Mouse (Mus musculus) embryo, embryonic 10.5 days (tissue): Measurements from ENCODE around the gene Nid2.
A peak's percentile ranks its signal among the peaks of the same experiment; 100 is the strongest.

Source experiments
- DNase-seq: peaks from one replicate; pipeline ENCODE4 v3.0.0-alpha.2; 2015; ENCODE audit warnings: low spot score

Gene Nid2

DNA sequence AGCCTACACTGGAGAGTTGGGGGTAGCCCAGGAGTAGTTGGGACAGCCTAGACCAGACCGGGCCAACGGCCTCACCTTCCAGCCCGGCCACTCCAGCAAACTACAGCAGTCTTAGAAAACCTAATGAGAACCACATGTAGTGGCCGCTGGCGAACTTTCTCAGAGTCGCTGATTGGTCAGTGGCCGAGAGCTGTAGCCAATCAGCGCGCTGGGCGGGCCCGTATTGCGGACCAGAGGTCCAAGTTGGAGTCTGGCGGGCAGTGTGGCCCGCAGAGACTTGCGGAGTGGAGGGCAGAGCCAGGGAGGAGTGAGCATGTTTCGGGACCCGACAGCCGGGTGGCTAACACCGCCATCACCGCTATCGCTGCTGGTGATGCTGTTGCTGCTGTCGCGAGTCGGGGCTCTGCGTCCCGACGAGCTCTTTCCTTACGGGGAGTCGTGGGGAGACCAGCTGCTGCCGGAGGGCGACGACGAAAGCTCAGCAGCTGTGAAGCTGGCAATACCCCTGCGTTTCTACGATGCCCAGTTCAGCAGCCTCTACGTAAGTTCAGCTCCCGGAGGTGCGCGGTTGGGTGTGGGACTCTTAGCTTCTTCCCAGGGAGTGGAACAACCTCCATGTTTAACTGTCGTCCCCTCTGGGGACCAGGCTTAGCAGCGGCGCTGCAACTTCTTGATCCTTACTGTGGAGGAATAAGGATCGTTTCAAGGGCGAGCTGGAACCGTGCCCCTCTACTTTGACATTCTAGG is at the start of gene Nid2:
Gene Nid2, plus strand, starts transcription at position 241 of the 747 bp plus-strand sequence.
- DNase-seq = peak; percentile 98

DNA sequence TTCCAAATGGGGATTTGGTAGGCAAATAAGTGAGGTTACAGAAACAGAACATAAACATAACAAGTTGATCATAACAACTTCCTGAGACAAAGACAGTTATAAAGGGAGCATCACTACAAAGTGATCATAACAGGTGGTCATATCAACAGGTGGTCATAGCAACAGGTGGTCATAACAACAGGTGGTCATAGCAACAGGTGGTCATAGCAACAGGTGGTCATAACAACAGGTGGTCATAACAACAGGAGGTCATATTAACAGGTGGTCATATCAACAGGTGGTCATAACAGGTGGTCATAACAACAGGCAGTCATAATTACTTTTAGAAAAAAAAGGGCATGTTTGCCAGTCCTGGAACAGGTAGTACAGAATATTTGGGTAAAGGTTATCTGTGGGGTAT is 49.5 kb upstream of the Nid2 start:
- no peak for DNase-seq

DNA sequence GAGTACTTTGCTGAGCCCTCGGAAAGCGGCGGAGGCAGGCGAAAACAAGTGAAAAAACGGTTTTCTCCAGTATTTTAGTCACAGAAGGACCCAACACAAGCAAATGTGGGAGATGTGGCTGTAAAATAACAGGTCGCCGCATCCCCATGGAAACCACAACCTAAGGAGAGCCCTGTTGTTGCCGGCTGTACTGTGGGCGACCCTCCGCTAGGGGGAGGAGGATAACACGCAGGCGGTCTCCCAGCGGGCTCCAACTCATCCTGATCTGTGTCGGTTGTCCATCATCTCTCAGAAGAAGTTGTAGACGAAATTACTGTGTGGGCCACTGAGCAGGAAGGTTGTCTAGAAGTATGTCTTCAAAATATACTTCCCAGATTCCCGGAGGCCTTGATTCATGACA is 45.4 kb upstream of the Nid2 start:
- DNase-seq = peak; percentile 88

DNA sequence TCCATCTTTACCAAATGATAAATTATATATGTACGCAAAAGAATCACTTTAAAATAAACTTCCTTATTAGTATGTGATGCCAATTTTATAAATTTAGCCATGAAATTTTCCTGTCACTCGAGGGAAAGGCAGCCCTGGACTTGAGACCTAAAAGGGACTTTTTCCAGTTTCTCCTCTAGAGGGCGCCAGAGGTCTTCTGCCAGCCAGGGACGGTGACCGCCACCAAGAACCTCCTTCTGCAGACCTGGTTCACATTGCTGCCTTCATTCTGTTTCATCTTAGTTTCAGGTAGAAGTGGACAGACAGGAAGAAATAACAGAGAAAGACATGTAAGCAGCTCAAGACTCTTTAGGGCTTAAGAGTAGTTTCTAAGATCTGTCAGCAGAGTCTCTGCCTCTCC is 44.6 kb upstream of the Nid2 start:
- DNase-seq = peak; percentile 89

DNA sequence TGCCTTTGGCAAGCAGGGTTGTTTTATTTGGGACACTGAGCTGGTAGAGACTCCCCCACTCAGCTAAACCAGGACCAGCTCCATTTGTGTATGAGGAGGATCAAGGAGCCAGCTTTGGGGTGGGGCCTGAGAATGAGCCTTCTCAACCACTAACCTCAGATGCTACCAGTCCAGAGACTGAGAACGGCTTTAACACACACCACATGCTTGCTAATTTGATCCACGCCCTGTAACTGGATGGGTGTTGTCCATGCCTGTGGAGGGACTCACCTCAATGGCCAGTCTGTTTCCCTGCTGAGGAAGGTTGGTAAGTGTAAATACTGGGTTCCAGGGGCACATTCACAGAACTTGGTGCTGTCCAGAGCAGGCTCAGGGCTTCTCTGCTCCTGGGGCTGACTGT is 44.1 kb upstream of the Nid2 start:
- no peak for DNase-seq

DNA sequence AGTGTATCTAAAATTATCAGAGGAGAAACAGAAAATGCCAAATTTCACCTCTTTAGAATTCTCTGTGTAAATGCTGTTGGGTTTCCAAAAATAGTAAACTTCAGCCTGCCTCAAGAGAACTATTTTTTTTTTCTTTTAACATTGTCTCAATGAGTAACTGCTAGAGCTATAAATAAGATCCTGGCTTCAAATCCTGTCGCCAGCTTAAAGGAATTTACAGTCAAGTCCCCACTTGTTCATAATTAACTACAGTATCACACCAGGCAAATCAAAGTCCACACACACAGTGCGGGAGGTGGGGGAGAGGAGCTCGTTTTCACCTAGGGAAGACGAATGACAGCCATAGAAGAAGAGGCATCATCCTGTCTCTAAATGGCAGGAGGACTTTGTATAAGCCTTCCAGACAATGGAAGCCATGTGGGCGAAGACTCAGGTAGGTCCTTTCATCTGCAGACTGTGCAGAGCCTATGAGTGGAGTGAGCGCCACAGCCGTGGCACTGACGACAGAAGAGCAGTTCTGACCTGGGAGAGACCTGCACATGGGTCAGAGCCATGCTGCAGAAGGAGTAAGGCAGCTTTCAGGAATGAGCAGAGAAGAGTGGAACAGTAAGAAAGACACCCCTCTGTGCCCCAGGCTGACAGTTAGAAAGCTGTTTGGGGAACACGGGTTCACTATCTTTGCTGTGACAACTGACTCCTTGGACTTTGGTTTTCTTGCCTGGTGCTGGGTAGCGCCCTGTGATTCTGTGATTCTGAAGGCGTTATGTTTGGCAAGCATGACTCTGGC is 43.2 kb upstream of the Nid2 start:
- DNase-seq = no peak

DNA sequence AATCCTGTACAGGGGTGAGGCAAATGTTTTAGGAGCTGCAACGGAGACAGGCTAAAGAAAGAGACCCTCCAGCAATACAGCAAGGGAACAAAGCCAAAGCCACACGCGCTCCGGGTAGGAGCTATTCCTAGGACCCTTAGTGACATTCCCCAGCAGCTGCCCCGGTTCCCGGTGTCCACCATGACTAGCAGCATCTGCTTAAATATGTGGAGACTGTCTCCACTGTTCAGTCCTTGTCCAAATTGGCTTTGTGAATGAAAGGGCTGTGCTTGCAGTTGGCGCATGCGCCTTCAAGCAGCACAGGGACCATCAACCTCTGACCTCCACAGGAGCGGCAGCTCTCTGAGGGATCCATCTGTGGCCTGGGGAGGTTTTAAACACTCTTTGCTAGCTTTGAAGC is 41.9 kb upstream of the Nid2 start:
- peak; percentile 51 for DNase-seq

DNA sequence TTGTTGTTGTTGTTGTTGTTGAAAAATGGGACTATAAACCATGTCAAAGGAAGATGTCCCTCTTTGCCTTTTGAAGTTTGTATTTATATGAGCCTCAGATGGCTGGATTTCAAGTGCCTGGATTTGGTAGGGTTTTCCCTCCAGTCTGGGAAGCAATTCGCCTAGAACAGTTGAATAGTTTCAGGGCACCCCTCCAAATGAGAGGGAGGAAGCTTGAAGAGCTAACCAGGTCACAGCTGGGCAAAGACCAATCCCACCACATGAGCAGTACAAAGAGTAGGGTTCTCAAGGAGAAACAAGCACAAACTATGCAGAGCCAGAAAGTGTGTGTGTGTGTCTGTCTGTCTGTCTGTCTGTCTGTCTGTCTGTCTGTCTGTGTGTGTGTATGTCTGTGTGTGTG is 39.3 kb upstream of the Nid2 start:
- no peak for DNase-seq

DNA sequence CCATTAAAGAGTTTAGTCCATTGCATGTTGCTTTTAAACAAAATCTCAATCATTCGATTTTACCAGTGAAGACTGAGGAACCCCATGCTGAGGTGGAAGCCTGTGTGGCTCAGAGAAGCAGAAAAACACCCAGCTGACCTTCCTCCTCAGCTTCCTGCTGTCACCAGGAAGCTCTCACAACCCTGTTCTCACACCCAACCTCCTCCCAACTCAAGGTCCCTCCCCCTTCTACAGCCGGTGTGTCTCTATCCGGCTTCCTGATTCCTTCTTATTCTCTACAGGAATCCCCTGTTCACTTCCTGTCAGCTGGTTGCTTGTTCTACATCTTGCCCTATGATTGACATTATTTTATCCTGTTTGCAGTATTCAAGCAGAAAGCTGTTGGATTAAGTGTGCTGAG is 38.0 kb upstream of the Nid2 start:
- DNase-seq = no peak

DNA sequence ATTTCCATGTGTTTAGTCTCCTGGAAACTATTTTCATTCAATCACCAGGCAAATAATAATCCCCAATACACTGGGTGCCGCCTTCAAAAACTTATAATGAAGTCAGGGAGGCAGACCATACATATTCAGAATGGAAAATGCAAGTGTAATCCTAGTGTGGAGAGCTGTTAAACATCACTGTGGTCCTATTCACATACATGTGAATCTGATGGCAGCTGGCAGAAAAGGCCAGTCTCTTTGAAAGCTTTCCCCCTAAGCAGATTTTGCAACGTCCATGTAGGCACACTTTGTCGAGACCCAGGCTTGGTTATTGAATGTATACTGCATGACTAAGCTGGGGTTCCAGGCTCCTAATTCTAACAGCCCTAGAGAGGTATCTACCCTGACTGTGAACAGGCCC is 32.0 kb upstream of the Nid2 start:
- DNase-seq = no peak

DNA sequence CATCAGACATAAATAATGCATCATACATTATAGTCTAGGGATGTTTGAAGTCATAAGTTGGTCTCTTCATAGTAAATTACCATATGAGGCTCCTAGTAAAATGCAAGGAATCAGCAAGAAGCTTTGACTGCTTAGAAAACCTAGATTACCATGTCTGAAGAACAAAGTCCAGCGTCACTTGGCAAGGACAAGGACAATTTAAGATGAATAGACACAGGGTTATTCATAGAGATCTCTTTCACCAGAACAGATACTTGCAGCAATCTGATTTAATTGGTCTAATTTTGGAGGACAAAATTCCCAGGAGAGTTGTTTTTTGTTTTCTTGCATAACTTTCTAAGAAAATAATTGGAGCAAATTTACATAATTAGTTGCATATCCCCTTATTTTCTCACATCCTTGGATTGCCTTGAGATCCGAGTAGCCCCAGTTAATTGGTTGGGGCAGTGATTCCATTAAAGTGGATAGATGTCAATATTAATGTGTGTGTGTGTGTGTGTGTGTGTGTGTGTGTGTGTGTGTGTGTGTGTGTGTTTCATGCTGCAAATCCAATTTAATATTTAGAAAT is 30.9 kb upstream of the Nid2 start:
- no peak for DNase-seq

DNA sequence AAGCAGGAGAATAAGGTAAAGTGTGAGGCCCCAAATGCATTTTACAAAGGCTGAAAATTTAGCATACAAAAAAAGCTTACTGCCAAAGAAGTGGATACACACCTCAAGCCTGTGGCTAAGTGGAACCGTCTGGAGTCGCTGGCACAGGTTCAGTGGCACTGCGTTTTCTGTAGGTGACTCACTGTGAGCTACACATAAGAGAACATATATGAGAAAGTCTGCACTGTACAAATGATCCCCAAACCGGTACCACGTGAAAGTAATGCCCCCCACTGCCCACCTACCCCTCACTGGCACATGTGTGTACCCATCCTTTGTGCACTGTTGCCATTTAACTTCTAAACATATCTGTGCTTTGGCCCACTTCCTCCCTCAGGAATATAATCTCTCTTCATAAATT is 22.8 kb upstream of the Nid2 start:
- DNase-seq = no peak

DNA sequence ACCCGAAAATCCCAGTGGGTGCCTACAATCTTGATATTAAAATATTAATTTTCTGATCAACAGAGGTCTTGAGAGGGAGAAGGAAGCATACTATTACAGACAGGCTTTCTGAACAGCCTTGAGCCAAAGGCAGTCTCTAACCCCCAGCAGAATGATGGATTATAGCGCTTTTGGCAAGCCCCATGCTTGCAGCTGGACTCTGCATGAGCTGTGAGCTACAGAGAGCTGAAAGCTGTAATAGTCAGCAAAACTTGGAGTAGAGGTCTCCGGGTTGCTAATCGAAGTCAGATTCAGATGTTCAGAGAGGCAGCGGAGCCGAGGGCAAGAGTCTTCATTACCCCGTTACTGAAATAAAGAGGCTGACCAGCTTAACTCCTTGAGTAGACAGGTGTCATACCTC is 22.3 kb upstream of the Nid2 start:
- no peak for DNase-seq

DNA sequence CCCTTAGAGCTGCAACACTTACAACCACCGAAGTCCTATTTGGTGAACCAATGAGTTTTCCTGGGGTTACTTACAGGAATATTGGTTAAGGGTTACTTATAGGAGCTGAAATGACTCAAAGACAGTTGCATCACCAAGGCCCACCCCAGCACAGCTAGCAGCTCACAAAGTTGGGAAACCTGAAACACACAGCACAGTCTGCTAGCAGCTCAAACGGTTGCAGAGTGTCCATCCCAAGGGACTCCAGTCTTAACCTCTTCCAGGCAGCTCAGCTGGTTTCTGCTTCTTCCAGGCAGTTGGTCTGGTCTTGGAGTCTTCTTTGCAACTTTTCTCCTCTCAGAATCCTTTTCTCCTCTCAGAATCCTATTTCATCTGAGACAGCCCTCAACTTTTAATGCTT is 19.0 kb upstream of the Nid2 start:
- no peak for DNase-seq

DNA sequence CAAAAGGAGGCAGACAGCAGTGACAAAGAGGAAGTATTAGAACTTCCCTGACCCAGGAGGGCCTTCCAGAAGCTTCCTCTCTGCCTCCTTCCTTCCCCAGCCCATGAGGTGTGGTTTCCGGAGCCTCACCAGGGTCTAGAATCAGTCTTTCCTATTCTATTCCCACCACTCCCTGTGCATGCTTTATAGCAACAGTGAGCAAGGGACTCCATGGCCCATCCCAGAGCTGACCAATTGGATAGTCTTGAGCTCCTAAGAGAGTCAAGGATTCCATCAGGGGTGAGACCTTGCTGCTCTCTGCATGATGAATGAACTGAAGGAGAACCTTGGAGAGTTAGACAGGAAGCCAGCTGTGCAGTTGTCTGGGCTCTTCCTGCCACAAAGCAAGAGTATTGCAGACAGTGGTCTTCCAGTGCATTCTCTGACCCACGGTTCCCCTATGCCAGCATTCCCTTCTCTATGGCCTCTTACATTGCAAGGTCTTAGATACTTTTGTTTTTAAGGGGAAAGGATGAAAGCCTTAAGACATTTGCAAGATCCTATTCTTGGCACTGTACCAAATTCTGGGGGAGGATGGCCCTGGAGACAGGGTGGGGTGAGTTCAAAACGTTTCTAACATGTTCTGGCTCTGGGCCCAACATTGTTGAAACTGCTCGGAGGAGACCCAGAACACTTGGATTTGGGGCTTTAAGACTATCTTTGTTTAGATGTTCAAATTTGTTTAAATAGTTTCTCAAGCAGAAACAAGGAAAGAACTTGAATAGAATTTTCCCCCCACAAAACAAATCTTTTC is 17.4 kb upstream of the Nid2 start:
- no peak for DNase-seq

DNA sequence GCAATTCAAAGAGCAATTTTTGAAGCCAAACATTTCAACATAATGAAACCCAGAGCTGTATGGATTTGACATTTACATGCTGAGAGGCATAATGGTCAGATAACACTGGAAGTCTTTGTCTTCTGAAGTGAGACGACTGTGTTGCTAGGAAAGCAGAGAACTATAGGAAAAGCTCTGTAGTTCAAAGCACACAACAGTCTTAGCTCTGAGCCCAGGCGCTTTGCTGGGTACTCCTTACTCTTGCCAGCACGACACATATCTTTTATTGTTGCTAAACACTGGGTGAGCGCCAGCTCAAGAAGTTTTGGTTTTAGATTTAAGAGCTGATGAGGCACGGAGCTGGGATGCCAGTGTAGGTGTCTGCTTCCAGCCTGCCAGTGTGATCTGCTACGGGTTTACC is 15.8 kb upstream of the Nid2 start:
- no peak for DNase-seq

DNA sequence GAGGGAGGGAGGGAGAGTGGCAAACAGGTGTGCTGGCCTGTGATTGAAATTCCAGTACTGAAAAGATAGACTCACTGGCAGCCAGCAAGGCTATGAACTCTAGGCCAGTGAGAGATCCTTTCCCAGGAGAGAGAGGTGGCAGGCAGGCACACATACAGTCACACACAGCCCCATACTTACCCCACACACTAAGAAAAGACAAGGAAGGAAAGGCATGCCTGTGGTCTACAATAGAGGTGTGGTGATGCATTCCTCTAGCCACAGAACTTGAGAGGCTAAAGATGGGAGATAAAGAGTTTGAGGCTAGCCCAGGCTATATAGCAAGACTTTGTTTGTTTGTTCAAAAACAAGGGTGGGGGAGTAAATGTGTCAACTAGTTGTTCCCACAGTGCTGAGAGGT is 13.5 kb upstream of the Nid2 start:
- DNase-seq = no peak

DNA sequence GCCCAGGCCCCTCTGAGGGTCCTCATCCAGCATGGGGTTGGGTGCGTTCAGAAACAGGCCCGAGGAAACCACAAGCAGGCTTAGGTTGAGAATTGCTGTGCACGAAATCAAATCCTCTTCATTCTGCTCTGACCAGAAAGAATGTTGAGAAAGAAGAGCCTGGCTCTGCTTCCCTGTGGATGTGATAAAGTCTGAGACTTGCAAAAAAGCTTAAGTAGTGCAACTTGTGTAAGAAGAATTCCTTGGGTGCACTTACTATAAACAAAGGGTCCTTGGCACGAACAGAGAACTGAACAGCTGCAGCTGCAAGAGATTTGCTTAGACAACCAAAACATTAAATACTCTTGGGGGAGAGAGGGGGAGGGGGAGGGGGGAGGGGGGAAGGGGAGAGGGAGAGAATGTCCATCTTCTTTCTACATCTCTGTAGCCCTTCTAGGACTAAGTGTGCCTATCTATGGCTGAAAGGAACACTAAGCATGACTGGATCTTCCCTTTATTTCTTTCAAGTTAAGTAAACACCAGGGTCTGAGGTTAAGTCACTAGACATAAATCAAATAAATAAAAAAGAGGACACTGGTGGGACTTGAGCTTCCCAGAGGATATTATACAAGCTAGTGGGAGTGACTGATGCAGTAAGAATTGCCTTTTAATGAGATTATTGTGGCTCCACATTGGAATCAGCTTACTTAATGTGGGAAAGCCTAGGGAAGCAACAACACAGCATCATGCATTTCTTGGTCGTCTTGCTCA is 12.8 kb upstream of the Nid2 start:
- DNase-seq = peak; percentile 56

DNA sequence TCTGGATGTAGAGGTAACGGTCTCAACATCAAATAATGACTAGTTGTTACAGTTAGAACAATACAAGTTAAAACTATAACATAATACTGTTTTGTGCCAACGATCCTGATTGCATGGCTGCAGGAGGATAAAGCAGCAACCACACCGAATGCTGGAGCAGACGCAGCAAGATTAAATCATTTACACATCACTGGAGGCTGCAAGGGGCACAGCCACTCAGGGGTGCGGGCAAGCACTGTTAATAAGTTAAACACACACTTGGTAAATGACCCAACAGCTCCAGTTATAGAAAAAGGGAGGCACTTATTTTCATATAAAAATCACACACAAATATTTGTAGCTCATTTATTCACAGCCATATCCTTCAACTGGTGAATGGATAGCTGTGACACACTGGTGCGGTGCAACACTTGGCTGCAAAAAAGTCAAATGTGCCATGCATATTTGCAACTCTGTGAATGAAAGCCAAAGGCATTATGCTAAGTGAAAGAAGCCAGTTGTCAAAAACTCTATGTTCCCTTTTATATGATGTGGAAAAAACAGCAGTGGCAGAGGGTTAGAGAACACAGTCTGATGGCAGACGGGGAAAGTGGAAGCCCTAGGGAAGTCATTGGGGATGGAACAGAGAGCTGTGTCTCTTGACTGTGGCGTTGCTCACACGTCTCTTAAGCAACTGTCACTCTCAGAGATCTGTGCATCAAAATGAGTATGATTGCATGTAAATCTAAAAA is 11.5 kb upstream of the Nid2 start:
- DNase-seq = no peak

DNA sequence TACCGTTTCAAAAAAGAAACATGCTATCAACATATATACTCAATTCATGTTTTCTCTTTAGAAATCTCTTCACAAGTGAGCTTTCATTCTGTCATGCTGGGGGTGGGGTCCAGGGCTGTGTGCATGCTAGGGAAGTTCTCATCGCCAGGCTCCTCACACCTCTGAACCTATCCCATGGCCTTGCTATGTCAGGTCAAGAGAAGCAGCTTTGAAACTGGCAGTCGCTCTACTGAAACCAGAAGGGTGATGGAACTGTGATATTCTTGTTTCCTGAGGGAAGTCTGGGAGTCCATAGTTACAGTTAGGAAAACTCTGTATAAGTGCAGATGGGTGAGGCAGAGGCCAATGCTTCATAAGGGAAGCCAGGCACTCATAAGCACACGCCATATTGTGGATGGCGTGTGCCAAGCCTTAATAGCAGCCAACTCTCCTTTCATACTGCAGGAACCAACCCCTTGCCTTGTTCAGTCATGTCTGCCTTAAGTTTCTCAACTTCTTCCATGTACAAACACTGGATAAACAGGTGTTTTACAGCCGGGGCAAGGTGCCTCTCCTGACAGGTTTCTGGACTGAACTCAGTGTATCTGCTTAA is 10.8 kb upstream of the Nid2 start:
- no peak for DNase-seq

DNA sequence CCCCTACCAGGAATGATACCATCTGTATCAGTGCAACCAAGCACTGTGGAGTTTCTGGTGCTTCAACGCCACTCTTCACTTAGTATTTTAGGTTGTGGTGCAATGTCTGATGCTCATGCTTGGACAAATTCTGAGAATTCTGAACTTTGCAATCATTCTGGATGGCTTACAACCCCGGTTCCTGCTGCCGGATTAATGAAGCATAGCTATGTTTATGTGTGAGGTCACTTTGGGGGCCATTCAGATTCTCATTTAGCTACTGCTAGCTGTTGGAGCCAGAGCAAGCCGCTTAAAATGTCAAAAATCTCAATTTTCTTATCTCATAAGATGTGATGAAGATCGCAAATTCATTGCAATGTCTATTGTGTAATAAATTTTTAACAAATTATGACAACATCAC is 6.2 kb upstream of the Nid2 start:
- no peak for DNase-seq
